Mouse (Mus musculus): ENCODE measurements around the gene Als2cl.
A peak's percentile ranks its signal among the peaks of the same experiment; 100 is the strongest.

The Als2cl gene

DNA sequence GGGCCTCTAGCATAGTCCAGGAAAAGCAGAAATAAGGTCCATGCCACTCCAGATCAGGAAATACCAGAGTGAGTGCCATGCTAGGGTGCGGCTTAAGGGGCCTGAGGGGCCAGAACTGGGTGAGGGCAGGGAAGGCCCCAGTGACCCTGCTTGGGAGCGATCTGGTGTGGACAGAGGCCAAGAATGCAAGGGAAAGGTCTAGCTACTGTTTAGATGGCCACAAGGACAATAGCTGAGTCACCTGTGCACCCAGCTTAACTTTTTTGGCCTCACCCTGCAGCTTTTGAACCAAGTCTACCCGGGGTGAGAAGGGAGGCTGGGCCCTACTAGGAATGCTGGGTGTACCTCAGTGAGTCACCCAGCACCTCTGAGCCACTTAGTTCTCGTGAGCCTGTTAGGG is 1.1 kb downstream of the Als2cl start:
- DNase-seq (ENCODE audit: low spot score in 2 of 2): peak in 1 of 2 experiments; percentile 25

GRCm38 (mm10) chr9:110881953-110882352 is 2.3 kb downstream of the Als2cl start:
- DNase-seq (ENCODE audit: low spot score in 2 of 2): peak; percentile 66 to 81

DNA sequence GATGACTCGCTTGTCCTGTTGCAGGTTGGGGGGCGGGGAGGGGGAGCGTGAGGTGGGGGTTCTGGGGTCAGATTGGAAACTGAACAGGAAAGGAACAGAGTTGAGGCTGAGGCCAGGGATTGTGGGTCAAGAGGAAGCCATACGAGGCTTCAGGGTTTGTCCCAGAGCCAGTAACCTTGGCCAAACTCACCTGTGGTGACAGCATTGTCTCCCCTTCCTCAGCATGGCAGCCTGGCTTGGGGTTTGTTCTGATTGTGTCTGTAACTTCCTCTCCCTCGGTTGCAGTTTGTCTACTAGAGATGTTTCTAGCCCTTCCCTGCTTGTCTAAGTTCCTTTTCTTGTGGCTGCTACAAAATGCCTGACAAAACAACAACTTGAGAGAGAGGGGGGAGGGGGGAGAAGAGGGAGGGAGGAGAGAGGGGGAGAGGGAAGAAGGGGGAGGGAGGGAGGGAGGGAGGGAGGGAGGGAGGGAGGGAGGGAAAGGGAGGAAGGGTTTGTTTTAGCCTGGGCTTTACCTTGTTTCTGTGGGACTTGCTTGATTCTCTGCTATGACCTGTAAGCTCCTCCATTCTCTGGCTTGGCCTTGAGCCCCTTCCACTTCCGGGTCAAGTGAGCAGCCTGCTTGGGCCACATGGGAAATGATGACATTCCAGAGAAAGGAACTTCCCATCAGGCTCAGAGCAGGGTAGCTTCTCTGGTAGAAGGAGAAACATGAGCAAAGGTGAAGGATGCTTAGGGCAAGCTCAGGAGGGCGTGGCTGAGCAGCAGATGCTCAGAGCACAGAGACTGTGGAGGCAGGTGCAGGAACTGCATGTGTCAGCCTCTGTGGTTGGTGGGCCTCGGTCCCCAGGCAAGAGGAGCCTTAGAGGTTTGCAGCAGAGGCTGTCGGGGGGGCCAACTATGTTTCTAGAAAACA is 8.0 kb downstream of the Als2cl start:
- DNase-seq (ENCODE audit: low spot score in 2 of 2): no peak

GRCm38 (mm10) chr9:110888935-110889334 is 9.3 kb downstream of the Als2cl start:
- DNase-seq (ENCODE audit: low spot score in 2 of 2): no peak

GRCm38 (mm10) chr9:110890026-110890783 is 10.5 kb downstream of the Als2cl start:
- DNase-seq (ENCODE audit: low spot score in 2 of 2): no peak

DNA sequence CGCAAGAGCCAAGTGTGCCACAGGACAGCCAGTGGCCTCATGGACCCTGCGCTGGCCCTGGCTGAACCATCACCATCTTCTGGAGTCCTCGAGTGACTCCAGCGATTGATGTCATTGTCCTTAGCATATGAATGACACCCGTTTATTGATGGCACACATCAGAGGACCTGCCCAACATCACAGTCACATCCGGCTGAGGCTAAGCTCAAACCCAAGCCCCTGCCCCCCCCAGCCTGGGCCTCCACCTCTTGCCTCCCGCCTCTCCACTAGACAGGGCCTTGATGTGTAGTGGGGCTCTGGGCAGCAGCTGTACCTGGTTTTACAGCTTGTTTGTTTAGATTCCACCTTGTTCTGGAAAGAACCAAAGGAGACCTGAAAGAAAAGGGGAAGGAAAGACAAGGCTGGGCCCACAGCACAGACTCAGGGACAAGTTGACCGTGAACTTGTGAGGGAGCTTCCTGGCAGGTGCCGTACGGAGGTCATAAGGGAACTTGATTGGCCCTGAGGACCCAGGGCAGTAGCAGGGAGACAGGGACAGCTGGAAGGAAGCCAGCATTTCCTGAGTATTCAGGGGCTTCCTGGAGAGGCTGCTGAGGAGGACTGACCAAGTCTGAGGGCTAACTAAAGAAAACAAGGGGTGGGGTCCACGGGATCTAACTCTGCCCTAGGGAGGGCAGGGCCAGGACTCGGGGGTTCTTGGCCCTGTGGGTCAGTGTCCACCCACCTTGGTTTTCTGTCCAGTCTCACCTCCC is 11.6 kb downstream of the Als2cl start:
- DNase-seq (ENCODE audit: low spot score in 2 of 2): no peak

DNA sequence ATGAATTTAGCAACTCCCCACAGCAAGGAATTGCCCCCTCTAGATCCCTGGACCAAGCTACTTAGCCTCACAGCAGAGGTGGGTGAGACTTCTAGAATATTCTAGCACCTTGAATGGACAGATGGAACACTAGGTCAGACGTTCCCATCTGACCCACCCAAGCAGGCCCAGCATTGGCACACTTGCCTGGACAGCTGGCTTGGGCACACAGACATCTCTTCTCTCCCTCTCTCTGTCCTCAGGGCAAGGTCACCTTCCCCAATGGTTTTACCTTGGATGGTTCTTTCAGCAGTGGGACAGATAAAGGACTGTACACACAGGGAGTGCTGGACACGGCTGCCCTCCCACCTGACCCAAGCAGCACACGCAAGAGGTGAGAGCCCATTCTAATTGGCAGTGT is 12.9 kb downstream of the Als2cl start:
- no peak for DNase-seq (ENCODE audit: low spot score in 2 of 2)

DNA sequence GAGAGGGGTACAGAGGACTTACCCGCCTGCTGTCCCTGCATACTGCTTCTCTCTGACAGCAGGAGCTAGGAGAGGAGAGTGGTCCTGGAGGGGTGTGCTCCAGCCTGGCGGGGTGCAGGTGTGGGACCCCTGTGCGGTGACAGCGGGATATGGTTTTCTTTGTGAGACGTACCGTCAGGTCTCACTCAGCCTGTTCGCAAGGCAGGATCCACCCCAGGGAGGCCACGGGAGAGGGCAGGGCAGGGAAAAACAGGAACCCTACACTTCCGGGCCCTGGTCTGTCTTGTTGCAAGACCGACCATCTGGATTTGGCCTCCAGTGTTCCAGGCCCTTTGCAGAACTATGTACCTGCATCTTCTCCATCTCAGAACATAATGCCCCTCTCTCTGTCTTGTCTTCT is 13.8 kb downstream of the Als2cl start:
- no peak for DNase-seq (ENCODE audit: low spot score in 2 of 2)

GRCm38 (mm10) chr9:110895507-110895906 is 15.8 kb downstream of the Als2cl start:
- no peak for DNase-seq (ENCODE audit: low spot score in 2 of 2)

- no peak for DNase-seq (ENCODE audit: low spot score in 2 of 2)
Measured at GRCm38 (mm10) chr9:110895994-110896393, 16.3 kb downstream of the Als2cl start.

DNA sequence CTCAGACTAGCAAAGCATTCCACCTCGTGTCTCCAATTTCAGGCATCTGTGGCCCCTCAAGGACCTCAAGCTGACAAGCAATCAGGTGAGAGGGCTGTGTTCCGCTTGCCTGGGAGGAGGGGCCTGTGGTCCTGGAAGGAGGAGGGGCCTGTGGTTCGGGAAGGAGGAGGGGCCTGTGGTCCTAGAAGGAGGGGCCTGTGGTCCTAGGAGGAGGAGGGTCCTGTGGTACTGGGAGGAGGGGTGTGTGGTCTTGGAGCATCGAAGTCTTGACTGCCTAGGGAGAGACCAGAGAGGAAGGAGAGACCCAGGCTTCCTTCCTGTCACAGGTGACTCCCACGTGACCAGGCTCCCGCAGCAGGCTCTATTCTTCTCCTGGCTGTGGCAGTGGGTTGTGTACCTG is 16.9 kb downstream of the Als2cl start:
- DNase-seq (ENCODE audit: low spot score in 2 of 2): no peak

DNA sequence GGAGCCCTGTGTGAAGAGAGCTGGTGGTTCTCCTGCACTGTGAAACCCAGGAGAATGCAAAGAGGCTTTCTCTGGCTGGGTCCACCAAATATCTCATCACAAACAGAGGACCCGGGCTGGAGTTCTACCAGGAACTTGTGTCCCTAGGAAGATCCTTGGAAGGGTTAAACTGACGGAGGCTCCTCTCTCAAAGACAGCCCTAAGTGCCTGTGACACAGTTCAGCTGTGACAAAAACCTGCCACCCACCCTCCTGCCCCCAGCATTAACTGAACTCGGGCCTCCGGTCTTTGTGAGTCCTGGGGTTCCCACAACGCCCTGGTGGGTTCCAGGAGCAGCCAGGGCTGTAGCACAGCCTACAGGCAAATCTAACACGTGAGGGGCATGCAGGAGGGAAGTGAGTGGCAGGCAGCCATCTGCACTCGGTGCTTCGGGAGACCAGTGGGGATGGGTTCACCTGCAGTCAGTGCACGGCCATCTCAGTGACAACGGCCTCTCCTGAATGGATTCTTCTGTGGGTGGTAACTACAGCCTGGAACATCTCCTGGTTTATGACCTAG is 19.9 kb downstream of the Als2cl start:
- DNase-seq (ENCODE audit: low spot score in 2 of 2): no peak

- no peak for DNase-seq (ENCODE audit: low spot score in 2 of 2)
Measured at GRCm38 (mm10) chr9:110901204-110901603, 21.5 kb downstream of the Als2cl start.

- no peak for DNase-seq (ENCODE audit: low spot score in 2 of 2)
Measured at GRCm38 (mm10) chr9:110902271-110902670, 22.6 kb downstream of the Als2cl start.

DNA sequence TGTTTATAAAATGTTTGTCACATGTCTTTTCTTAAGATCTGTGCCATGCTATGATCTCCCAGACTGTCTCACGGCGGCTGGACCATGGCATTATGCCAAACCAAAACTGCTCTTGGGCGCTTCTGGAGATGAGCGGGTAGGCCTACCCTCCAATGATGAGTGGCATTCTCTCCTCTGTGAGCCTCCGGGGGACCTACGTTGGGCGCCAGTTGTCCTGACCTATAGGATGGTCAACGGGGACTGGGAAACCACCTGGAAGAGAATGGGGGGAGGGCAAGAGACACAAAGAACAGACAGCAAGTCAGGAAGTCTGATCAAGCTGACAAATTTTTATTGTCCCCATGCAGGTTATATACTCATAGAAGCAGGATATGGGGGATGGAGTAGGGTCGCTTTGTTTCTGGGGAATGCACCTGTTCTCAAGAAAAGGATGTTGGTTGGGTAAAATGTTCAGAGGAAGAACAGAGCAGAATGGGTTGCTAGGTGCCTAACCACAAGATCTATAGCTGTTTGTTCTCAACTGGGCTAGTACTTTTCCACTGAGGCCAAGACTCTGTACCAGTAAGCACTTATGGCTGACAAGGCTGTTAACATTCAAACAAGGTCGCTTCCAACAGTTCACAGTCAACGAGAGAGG is 27.6 kb downstream of the Als2cl start:
- DNase-seq (ENCODE audit: low spot score in 2 of 2): no peak

DNA sequence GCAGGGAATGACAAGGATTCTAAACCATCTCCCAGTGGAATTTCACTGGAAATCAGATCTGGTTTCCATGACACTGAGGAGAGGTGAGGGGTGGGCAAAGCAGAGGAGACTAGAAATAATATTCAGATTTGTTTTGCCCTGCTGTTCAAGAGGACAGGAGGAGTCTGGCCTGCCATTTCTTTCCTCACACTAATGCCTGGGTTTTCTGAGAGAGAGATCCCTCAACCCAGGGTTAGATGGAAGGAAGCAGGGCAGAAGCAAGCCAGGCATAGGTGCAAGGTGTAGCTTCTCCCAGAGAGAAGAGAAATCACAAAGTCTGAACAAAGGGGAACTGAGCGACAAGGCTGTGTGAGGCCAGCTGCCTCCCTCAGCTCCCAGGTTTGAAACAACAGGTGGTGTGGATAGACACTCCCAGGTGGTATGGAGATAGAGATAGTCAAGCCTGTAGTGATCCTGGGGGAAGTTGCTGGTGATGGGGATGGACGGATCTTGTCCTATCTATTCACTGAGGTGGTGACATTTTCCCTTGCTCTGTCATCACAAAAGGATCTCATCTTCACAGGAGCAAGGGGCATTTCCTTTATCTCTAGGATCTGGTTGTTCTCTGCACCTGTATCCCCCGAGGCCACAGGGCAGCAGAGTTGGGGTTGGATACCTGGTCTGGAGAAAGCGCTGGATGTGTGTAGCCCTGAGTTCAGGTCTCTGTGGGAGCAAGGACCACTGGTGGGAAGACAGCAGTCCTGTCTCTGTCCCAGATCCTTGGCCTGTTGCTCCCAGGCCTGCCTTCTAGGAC is 28.4 kb downstream of the Als2cl start:
- no peak for DNase-seq (ENCODE audit: low spot score in 2 of 2)

GRCm38 (mm10) chr9:110908631-110909016 is 29.0 kb downstream of the Als2cl start:
- no peak for DNase-seq (ENCODE audit: low spot score in 2 of 2)

DNA sequence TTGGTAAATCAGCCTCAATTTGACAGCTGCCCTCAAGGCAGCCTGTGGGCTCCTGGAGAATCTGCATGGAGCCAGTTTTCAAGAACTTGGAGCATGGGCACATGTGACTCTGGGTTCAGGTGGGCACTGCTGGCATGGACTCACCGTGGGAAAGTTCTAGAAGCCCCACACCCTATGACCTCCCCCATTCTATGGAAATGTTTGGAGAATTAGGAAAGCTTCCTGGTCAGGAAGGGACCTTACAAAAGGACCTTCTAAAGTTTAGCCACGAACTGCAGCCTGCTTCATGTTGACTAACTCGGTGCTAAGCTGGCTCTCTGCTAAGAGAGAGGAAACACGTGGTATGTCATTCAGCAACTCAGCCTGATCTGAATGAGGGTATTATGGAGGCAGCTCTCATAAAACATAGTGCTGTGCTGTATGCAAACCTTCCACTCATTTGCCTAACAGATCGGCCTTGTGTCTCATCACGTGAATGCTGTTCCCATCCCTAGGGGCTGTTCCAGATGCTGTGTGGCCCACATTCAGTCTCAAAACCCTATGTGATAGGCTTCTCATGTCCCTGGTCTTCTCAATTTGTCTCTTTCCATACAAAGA is 29.8 kb downstream of the Als2cl start:
- DNase-seq (ENCODE audit: low spot score in 2 of 2): no peak

DNA sequence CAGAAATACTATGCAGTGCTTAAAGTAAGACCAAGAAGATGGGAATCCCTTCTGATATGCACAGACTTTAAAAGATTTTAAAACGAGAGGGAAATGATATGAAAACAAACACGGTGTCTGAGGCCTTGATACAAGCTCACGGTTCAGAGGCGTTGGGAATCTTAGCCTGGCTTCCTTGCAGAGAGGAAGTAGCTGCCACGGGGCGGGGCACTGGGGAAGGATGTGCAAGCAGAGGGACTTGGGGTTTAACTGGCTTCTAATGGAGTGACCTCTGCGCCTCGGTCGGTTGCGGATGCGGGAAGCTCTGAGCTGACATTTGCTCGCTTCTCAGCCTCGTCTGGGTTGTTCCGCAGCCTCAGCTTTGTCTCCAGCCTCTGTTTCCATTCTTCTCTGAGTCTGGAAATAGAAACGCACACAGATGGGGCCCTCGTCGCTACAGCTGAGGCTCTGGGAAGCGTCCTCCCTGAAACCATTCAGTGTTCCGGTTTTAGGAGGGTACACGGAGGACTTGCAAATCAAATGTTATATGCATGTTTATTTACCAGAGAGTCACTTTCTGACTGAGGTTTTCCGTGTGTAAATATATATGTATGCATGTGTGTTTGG is 35.1 kb downstream of the Als2cl start:
- no peak for DNase-seq (ENCODE audit: low spot score in 2 of 2)

DNA sequence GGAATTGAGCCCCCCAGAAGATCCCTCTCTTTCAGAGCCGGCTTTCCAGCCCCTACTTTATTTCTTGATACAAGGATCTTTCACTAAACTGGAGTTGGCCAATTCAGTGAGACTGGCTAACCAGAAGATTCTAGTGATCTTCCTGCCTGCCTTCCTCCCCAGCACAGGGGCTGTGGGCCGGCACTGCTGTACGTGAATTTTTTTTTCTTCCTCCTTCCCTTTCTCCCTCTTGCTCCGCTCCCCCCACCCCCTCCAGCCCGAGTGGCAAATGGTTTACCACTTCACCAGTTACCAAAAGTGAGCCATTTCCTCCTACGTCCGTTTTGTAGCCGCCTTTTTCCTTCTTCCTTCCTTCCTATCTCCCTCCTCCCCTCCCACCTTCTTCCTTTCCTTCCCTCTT is 35.8 kb downstream of the Als2cl start:
- no peak for DNase-seq (ENCODE audit: low spot score in 2 of 2)

Data from heart, adult 9 months (tissue).